Mouse (Mus musculus) cerebellum, postnatal 10 days (tissue): ENCODE measurements around the gene Prss46.
"Not testable (repeated sequence)": the region's sequence is repeated elsewhere in the genome, so short reads cannot be mapped to it uniquely, and the experiment has no call there.

Experiments
- DNase-seq, 2 experiments: peaks; one replicate each; pipeline ENCODE4 v3.0.0; 2021; ENCODE audit warnings: mixed read lengths in 2 of 2

Prss46 gene

GRCm38 (mm10) chr9:110844206-110844605 is at the start of gene Prss46:
TSS of gene Prss46 (plus strand) at chr9:110844506.
- no peak for DNase-seq

- DNase-seq, result no peak
Measured at GRCm38 (mm10) chr9:110797013-110797412, 47.3 kb upstream of the Prss46 start.

- DNase-seq, result no peak
Measured at GRCm38 (mm10) chr9:110797866-110798265, 46.4 kb upstream of the Prss46 start, which contains the start of gene Prss42. TSS of gene Prss42 (plus strand) at chr9:110798166.

- no peak for DNase-seq
Measured at GRCm38 (mm10) chr9:110800834-110801479, 43.3 kb upstream of the Prss46 start.

- no peak for DNase-seq
Measured at GRCm38 (mm10) chr9:110803294-110803693, 41.0 kb upstream of the Prss46 start.

- no peak for DNase-seq
Measured at GRCm38 (mm10) chr9:110810051-110810450, 34.3 kb upstream of the Prss46 start.

GRCm38 (mm10) chr9:110813789-110814188 is 30.5 kb upstream of the Prss46 start, which contains the start of gene Prss44:
TSS of gene Prss44 (plus strand) at chr9:110813994.
- DNase-seq, result no peak

- not testable (repeated sequence) for DNase-seq
Measured at GRCm38 (mm10) chr9:110820546-110820945, 23.8 kb upstream of the Prss46 start.

GRCm38 (mm10) chr9:110821436-110821835 is 22.9 kb upstream of the Prss46 start:
- no peak for DNase-seq

- peak; percentile 72 to 73 for DNase-seq
Measured at GRCm38 (mm10) chr9:110825426-110825825, 18.9 kb upstream of the Prss46 start.

- peak in 1 of 2 experiments; percentile 28 for DNase-seq
Measured at GRCm38 (mm10) chr9:110825832-110826231, 18.5 kb upstream of the Prss46 start.

GRCm38 (mm10) chr9:110826390-110826789 is 17.9 kb upstream of the Prss46 start, which contains the start of gene Prss43:
TSS of gene Prss43 (plus strand) at chr9:110826690.
- no peak for DNase-seq

GRCm38 (mm10) chr9:110833021-110833420 is 11.3 kb upstream of the Prss46 start:
- DNase-seq, result peak in 1 of 2 experiments; percentile 14

GRCm38 (mm10) chr9:110834411-110834810 is 9.9 kb upstream of the Prss46 start, which contains the start of gene Prss45:
TSS of gene Prss45 (plus strand) at chr9:110834588.
- DNase-seq, result no peak

- DNase-seq, result no peak
Measured at GRCm38 (mm10) chr9:110834961-110835360, 9.3 kb upstream of the Prss46 start.

GRCm38 (mm10) chr9:110836112-110836511 is 8.2 kb upstream of the Prss46 start:
- DNase-seq, result no peak

- no peak for DNase-seq
Measured at GRCm38 (mm10) chr9:110840905-110841304, 3.4 kb upstream of the Prss46 start.

- DNase-seq, result no peak
Measured at GRCm38 (mm10) chr9:110841438-110841837, 2.9 kb upstream of the Prss46 start.

GRCm38 (mm10) chr9:110849162-110849561 is 4.9 kb downstream of the Prss46 start:
- no peak for DNase-seq

GRCm38 (mm10) chr9:110855903-110856302 is 11.6 kb downstream of the Prss46 start:
- DNase-seq, result no peak

- DNase-seq, result no peak
Measured at GRCm38 (mm10) chr9:110856920-110857319, 12.6 kb downstream of the Prss46 start.

- DNase-seq, result no peak
Measured at GRCm38 (mm10) chr9:110857781-110858472, 13.6 kb downstream of the Prss46 start, which contains the start of gene Prss50. TSS of gene Prss50 (plus strand) at chr9:110857967.

GRCm38 (mm10) chr9:110858523-110858922 is 14.2 kb downstream of the Prss46 start:
- DNase-seq, result peak in 1 of 2 experiments; percentile 1
